Mouse (Mus musculus) C2C12 (cell line): Measurements from ENCODE around the gene Adig. TPM values are rescaled to one million over a fixed set of nuclear protein-coding genes. Genes with fewer than 3 reads are reported as not detected.

Experiments used
- H3K27me3 ChIP-seq: one replicate; pipeline ENCODE4 v1.6.1; 2011; ENCODE audit not compliant: control insufficient read depth, insufficient read depth, insufficient read length
- H3K36me3 ChIP-seq: one replicate; pipeline ENCODE4 v1.6.1; 2011; ENCODE audit not compliant: control insufficient read depth, insufficient read depth
- H3K4me3 ChIP-seq: one replicate; pipeline ENCODE4 v1.5.1; 2011; ENCODE audit warnings: mild to moderate bottlenecking, control low read depth; ENCODE audit not compliant: poor library complexity, insufficient read depth, severe bottlenecking
- H3K79me2 ChIP-seq: one replicate; pipeline ENCODE4 v1.6.1; 2011; ENCODE audit not compliant: control insufficient read depth, insufficient read depth
- H3K79me3 ChIP-seq: one replicate; pipeline ENCODE4 v1.6.1; 2011; ENCODE audit warnings: low read depth, control low read depth
- H3ac ChIP-seq: one replicate; pipeline ENCODE3; 2011; ENCODE audit warnings: low read depth; ENCODE audit not compliant: control insufficient read depth, insufficient read length
- CEBPB ChIP-seq: IDR thresholded peaks from one replicate; pipeline ENCODE4 v1.6.1; 2011; ENCODE audit warnings: low read depth, mild to moderate bottlenecking, control low read depth, moderate library complexity
- CTCF ChIP-seq: IDR thresholded peaks from one replicate; pipeline ENCODE4 v1.5.1; 2011; ENCODE audit not compliant: control insufficient read depth, insufficient read depth, insufficient read length
- FOSL1 ChIP-seq: IDR thresholded peaks from one replicate; pipeline ENCODE4 v1.8.0; 2011; ENCODE audit warnings: mild to moderate bottlenecking, low read length; ENCODE audit not compliant: poor library complexity, insufficient read depth, severe bottlenecking
- MAX ChIP-seq: IDR thresholded peaks from one replicate; pipeline ENCODE4 v1.6.1; 2011; ENCODE audit warnings: mild to moderate bottlenecking, control low read depth
- MYOD1 ChIP-seq: IDR thresholded peaks from one replicate; pipeline ENCODE4 v1.6.1; 2011; ENCODE audit warnings: low read depth; ENCODE audit not compliant: control insufficient read depth, insufficient read length
- MYOG ChIP-seq: IDR thresholded peaks from one replicate; pipeline ENCODE4 v1.6.1; 2011; ENCODE audit not compliant: control insufficient read depth, insufficient read length; ENCODE audit errors: extremely low read depth
- USF1 ChIP-seq: IDR thresholded peaks from one replicate; pipeline ENCODE4 v1.6.1; 2011; ENCODE audit warnings: low read depth, mild to moderate bottlenecking, control low read depth, moderate library complexity
- polyA plus RNA-seq: library from polyadenylated mRNA; unstranded; fragments of >200 nt; fragmentation: generic; extraction: Trizol; gene quantifications from one replicate; pipeline ENCODE4 v1.2.1, GENCODE M21; 2012; ENCODE audit warnings: missing spikeins

Gene Adig
- polyA plus RNA-seq, 1 experiment: 0.06 TPM

GRCm38 (mm10) chr2:158556225-158556624 is 53.8 kb downstream of the Adig start:
- TF ChIP-seq MYOG (no peak), CEBPB (no peak), MAX (no peak), MYOD1 (no peak), CTCF (no peak), FOSL1 (no peak), USF1 (no peak)
- Histone ChIP-seq H3K79me2 (no peaks in the 10 kb centered on the region), H3K4me3 (no peak overlapping the region), H3K27me3 (peaks cover 43% of the 10 kb centered on the region), H3ac (no peak overlapping the region), H3K79me3 (no peaks in the 10 kb centered on the region), H3K36me3 (no peaks in the 10 kb centered on the region)

DNA sequence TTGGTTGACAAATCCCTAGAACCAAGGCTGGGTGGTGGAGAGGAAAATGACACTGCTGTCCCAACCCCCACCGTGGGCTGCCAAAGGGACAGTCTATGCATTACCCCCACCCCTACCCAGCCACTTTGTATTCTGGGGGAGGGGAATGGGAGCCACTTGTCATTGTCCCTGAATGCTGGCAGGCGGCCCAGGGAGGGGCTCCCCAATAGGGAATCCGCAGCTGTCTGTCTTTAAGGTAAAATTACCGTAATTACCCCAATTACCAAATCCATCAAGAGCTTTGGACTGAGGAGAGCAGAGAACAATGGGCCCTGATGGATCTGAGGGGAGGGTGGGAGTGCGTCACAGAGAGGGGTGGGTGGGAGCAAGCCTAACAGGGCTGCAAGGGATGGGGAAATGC is 54.3 kb downstream of the Adig start:
- H3K79me2 ChIP-seq: no peaks in the 10 kb centered on the region
- no peaks in the 10 kb centered on the region for H3K36me3 ChIP-seq
- H3ac ChIP-seq: no peak overlapping the region
- H3K79me3 ChIP-seq: no peaks in the 10 kb centered on the region
- H3K4me3 ChIP-seq: no peak overlapping the region
- TF ChIP-seq CEBPB (no peak), CTCF (no peak), FOSL1 (no peak), MYOG (no peak), USF1 (no peak), MYOD1 (no peak), MAX (no peak)
- peaks cover 44% of the 10 kb centered on the region for H3K27me3 ChIP-seq

Other genes with a start within 250 kb of the Adig start
- not detected for gene Bpi, start 244.5 kb upstream of the Adig start, polyA plus RNA-seq
- gene Lbp, start 196.1 kb upstream of the Adig start, polyA plus RNA-seq: not detected
- gene Snhg11, start 127.0 kb upstream of the Adig start, polyA plus RNA-seq: not detected
- 8.4 TPM for gene Ralgapb, start 92.8 kb upstream of the Adig start, polyA plus RNA-seq
- gene Arhgap40, start 10.2 kb downstream of the Adig start, polyA plus RNA-seq: not detected
- 0.01 TPM for gene Slc32a1, start 108.2 kb downstream of the Adig start, polyA plus RNA-seq
- gene Actr5, start 122.3 kb downstream of the Adig start, polyA plus RNA-seq: 8.7 TPM
- 0.04 TPM for gene Ppp1r16b, start 162.8 kb downstream of the Adig start, polyA plus RNA-seq